Mouse (Mus musculus) cerebellum, postnatal 25 days (tissue): ENCODE results near the gene Psmd2.

ENCODE experiments used
- DNase-seq, 2 experiments: peaks; one replicate each; pipeline ENCODE4 v3.0.0; 2021; ENCODE audit warnings: mixed read lengths in 2 of 2

Gene Psmd2

DNA sequence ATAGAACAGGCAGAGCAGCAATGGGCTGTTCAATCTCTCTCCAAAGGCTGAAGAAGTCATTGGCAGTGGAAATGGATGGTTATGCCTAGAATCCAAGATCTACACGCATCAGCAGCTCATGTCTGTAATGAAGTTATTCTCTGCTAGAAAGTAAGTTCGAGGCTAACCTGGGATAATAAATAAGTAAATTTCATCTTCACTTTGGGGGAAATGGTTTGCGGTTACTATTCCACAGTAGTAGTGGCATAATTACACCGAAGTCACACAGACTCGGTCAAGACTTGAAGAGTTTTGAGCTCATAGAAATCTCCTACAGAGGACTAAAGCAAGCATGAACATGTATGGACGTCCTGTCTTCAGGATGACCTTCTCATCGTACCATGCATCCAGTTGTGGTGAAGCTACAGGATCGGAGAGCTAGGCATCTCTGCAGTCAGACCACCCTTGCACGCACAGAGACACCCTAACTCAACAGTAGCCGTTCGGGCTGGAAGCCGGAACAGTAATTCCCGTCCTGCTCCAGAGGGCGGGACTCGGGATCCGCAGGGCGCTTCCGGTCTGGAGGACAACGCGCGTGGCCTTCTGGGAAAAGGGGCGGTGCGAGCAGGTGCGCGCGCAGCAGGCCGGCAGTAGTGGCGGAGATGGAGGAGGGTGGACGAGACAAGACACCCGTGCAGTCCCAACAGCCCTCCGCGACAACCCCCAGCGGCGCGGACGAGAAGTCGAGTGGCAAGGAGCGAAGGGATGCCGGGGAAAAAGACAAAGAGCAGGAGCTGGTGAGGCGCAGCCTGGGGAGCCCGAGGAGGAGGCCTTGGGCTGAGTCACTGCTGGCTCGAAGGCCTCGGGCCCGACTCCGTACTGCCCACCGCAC lies at the start of gene Psmd2:
Psmd2 (plus strand) TSS at position 577 of the 871 bp plus-strand sequence.
- DNase-seq = peak; percentile 99

DNA sequence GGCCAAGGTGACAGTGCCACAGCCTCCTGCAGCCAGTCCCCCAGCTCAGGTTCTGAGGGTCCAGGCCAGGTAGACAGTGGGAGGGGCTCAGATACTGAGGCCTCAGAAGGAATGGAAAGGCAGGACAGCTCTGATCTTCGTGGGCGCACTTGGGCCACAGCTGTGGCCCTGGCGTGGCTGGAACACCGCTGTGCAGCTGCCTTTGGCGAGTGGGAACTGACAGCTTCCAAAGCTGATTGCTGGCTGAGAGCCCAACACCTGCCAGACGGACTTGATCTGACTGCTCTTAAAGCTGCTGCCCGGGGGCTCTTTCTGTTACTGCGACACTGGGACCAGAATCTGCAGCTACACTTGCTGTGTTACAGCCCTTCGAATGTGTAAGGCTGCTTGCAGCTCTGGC lies 46.7 kb upstream of the Psmd2 start:
- no peak for DNase-seq

DNA sequence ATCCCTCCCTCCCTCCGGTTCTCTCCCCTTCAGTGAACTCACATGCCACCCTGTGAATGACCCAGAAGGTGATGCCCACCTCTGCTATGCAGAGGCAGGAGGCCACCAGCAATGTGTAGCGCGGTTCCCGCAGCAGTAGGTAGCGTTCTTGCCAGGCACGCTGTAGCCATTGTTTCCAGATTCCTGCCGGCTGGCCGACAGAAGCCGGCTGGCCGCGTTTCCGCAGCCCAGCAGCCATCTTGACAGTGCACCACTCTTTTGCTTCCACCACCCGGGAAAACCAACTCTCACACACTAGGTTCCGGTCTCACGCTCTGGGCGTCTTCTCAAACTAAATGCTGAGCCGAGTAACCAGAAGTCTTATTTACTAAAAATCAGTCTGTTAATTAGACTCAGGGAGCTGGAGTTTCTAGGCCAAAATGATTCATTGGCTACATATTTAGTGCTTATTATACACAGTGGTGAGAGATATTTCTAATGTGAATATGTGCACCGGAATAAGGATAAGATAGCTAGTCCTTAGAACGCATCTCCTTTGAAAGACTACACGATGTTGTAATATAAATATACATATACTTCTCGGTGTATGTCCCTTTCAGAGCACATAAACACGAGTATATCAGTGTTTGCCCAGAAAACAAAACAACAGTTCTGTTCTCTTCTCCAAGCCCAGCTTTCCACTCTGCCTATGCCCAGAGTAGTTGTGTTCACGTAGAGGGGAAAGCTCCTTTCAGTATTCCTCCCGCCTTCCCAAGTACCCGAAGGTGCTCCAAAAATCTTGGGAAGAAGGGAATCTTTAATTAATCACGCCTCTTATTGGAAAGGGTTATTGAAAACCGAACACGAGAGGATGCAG lies 40.7 kb upstream of the Psmd2 start:
- DNase-seq = peak; percentile 83 to 84

DNA sequence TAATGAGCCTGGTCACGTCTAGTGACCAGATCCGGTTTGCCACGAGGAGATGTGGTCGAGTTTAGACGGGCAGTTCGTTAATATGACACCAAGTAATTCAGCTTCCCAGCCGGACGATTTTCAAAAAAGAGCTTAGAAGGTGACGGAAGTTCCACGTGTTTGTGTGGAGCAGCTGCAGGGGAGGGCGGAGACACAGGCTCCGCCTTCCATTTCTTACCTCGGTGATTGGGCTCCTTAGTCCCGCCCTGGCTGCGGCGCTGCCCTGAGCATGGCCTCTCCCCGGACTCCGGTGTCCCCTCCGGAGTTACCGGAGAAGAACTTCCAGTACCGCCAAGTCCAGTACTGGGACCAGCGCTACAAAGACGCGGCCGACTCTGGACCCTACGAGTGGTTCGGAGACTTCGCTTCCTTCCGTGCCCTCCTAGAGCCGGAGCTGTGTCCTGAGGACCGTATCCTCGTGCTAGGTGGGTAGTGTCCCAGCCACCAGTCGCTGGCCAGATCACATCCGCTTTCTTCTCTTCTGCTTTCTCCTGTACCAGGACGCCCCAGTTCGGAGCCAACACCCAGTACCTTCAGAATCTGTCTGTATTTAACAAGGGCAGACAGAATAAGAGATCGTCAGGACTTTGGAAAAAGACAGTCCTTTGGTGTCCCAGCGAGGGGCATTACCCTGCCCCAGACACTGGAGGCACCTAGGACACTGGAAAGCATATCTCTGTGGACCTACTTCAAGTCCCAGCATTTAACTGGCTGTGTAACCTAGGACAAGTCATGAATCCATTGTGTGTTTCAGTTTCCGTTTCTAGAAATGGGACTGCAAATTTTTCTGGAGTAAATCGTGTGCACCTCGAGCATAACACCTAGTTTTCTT lies 39.9 kb upstream of the Psmd2 start, which contains the start of the genes Eef1akmt4, Gm49333 and Alg3:
Eef1akmt4 (plus strand) TSS at position 237 of the 871 bp plus-strand sequence.
Gm49333 (plus strand) TSS at position 254 of the 871 bp plus-strand sequence.
Alg3 (minus strand) TSS at position 379 of the 871 bp plus-strand sequence.
- peak; percentile 80 to 84 for DNase-seq

DNA sequence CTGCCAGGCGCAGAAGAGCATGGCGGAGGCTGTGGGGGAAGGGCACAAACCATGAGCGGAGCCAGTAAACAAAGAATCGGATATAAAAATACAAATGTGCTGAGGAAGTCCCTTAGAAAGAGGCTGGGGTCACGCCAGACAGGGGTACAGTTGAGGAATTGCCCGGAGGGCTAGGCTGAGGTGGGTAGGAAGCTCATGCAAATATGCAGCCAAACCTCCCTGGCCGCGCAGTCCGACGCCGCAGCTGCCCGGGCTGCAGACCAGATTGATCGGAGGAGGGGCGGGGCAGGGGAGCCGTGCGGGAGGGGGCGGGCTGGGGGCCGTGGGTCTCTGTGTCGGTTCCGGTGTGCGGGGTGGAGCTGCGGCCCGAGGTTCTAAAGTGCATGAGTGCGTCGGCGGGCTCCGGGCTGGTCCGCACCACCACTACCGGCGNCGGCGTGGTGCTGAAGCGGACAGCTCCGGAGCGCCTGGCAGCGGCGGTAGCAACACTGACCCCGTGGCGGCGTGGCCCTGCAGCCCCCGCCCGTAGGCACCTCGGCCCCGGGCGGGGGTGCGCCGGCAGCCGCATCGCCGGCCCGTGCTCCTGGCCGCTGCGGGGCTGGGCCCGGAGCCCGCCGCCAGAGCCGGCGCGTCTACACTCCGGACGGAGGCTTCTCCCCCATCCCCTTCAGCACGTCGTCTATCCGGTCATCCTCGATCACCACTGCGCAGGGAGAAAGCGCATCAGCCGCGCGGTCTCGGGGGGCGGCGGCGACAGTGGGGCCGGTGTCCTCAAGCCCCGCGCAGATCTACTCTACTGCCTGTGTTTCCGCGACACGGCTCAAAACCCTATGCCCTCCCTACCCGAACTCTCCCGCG lies 31.7 kb upstream of the Psmd2 start:
- peak; percentile 48 to 49 for DNase-seq

DNA sequence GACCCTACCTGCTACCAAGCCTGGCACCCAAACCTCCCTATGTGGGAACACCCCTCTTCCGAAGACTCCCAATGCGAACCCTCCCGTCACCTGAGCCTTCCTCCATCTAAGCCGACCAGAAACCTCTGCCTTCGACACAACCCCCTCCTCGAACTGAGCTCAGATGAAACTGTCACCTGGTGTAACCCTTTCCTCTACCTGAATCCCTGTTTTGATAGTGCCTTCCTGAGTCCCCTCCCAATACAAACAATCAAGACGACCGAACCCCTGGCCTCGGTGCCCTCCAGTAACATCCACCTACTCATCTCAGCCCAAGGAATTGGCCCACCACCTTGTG lies 31.1 kb upstream of the Psmd2 start:
- no peak for DNase-seq

DNA sequence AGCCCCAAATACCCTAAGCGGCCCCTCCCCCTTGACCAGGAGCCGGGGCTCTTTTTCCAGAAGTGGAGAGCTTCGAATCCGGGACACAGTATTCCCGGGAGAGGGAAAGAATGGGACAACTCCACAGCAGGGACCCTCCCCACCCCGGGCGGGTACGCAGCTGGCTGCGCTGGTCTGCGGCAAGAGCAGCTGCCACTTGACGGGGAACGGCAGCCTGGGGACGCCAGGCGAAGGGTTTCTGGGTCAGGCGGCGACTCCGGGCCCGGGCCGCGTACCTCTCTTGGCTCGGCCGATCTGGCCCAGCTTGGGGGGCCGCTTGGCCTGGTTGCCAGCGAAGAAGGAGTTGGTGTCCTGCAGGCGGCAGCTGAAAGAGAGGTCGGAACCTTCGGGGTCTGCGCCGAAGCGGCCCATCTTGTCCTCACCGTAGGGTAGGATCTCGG lies 30.7 kb upstream of the Psmd2 start:
- no peak for DNase-seq

DNA sequence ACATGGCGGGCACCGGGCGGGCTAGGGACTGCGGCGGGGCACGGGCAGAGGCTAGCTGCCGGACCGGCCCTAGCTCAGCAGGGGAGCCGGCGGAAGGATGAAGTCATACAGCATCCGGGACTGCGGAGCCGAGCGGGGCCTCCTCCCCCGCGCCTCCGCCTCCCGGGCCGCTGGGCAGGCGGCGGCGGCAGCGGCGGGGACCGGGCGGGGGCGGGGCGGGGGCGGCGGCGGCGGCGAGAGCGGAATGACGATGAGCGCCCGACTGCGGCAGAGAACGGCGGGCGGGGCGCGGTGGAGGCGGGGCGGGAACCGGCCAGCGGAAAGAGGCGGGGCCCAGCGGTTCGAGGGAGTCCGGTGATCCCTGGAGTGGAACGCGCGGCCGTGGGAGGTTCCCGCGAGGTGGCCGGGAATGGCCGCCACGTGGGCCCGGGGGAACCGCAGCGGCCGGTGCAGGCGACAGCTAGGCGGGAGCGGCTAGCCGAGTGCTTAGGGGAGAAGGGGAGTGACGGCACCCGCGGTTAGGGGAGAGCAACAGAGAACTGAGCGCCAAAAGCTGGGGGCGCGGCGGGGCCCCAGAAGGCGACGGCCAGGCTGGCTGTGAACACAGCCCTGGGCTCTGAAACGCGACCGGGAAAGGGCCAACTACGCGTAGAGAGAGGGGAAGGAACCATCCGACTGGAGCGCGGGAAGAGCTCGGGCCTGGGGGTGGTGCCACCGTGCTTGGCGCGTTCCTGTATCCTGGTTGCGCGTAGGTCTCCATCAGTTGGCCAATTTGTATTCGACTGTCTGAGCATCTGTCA lies 30.1 kb upstream of the Psmd2 start, which contains the start of gene Camk2n2:
Camk2n2 (minus strand) TSS at position 97 of the 800 bp plus-strand sequence.
- peak; percentile 86 to 92 for DNase-seq

DNA sequence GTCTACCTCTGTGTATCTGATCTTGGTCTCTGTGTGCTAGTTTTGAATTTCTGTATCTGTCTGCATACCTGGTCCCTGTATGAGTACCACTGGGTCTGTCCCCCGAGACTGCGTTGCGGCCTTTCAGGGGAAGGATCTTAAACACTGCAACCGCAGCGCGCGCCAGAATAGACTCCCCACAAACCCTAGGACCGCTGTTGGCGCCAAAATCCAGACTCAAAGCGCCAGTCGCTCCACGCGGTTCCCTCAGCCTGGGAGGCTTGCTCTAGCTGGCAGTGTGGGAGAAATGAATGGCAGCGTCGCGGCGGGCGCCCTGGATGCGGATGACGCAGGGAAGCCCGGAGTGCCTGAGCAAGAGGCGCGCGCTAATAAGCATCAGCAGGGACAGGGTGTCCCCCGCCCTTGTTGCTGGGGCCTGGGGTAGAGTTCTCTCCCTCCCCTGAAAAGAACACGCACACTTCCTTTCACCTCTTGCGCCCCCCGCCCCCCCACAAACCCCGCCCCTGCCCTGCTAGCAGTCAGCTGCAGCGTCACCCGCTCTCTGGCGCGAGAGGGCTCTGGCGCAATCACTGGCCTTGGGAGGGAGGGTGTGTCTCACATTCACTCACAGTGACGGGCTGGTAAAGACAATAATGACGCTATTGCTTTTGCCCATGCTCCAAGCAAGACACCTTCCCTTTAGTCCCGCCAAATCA lies 29.3 kb upstream of the Psmd2 start:
- peak; percentile 76 to 82 for DNase-seq

DNA sequence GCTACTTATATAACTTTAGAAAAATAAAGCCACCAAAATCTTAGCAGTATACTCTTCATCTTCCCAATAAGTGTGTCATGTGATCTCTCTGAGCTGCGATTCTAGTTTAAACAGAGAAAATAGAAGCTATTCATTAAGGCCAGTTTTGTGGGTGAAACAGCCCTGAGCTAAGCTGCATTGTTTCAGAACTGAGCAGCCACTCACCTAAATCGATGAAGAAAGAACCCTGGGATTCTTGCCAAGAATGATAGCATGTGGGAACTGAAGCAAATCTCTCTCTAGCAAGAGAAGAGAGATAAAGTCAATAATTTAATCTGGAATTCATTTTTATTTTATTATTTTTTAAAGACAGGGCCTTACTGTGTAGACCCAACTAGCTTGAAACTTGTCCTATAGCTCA lies 28.2 kb upstream of the Psmd2 start:
- DNase-seq = no peak

DNA sequence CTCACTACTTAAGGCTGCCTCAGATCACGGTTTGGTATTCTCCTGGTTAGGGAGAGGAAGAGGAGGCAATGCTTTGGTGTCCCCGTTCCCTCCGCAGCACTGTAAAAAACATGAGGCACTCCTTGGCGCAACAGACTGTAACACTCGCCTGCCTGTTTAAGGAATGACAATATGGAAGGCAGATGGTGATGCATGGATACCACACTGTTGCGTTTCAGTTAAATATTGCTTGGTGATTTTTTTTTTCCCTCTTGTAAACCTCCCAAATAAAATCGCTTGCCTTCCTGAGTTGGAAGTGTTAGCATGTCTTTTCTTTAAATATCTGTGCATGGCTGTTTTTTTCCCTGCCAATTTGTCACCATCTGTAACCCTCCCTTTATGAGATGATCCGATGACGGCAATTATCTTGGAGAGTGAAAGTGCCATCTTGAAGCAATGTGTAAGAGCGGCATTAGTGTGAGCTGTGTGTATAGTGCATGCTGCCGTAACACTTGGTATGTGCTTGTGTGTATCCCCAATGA lies 22.5 kb upstream of the Psmd2 start:
- DNase-seq = no peak

DNA sequence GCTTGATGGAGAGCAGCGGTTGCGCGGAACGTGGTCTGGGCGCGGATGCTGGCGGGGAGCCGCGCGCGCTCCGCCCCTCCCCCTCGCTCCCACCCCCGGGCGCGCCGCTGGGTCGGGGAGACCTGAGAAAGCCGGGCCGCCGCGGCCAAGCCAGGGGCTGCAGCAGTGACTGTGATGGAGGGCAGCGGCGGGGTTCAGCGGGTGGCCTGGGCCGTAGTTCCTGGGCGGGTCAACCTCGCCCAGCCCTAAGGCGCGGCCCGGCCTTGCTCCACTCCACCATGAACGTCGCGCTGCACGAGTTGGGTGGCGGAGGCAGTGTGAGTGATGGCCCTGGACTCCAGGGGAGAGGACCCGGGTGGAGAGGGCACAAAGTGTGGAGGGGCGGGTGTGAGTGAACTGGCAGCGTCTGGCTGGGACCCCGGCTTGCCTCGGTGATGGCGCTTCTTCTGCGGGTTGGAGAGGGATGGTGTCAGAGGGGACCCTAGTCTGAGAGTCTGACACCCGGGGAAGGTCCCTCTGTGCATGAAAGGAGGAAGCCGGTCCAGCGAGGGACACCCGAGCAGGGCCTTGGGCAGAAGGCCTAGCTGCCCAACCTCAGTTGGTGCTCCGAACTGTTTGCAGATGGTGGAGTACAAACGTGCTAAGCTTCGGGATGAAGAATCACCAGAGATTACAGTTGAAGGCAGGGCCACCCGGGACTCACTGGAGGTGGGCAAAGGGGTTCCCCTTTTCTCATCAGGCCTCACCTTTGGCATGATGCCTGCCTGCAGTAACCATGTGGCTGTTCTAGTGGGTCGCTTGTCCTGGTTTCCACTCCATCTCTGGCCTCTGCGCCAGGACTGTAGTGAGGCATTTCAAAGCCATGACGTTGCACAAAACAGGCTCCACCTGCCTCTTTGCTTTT lies 21.5 kb upstream of the Psmd2 start, which contains the start of gene Ece2:
Ece2 (plus strand) TSS at position 98 of the 904 bp plus-strand sequence.
- peak; percentile 74 to 79 for DNase-seq

DNA sequence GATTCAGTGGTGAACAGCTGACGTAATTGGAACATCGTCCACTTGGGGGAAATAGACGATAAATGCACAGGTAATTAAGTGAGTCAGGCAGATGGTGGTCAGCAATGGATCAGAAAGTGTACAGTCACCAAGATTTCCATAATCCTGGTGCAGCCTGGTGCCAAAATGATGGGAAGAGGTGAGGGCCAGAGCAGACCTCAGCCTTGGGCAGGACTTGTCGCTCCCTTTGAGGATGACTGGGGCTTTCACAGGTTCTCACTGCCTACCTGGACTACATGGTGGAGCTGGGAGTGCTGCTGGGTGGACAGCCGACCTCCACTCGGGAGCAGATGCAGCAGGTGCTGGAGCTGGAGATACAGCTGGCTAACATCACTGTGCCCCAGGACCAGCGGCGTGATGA lies 14.0 kb upstream of the Psmd2 start:
- DNase-seq = no peak

DNA sequence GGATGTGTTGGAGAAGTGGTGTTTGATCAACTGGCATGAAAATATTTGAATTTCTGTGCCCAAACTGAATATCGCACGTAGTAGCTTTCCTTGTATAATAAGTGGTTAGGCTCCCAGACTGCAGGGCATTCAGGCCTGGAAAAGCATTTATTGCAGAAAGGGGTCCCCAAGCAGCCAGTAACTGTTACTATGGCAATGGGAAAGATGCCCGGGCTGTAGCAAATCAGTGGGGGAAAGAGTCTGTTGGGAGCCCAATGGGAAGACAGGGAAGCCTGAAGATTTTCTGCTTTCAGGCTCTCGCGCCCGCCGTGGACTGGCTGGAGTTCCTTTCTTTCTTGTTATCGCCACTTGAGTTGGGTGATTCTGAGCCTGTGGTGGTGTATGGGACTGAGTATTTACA lies 13.1 kb upstream of the Psmd2 start:
- DNase-seq = peak in 1 of 2 experiments; percentile 18

DNA sequence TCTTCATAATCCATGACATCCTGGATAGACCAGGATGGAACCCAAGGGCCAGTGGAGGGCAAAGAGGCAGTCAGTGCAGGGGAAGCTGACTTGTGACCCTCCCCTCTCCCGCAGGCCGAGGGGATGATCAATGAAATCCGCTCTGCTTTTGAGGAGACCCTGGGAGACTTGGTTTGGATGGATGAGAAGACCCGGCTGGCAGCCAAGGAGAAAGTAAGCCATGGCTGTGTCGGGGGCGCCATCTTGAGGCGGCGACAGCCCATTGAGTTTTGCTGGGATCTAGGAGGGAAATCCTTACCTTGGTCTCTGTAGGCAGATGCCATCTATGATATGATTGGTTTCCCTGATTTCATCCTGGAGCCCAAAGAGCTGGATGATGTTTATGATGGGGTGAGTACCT lies 9.3 kb upstream of the Psmd2 start:
- DNase-seq = peak; percentile 82 to 91

DNA sequence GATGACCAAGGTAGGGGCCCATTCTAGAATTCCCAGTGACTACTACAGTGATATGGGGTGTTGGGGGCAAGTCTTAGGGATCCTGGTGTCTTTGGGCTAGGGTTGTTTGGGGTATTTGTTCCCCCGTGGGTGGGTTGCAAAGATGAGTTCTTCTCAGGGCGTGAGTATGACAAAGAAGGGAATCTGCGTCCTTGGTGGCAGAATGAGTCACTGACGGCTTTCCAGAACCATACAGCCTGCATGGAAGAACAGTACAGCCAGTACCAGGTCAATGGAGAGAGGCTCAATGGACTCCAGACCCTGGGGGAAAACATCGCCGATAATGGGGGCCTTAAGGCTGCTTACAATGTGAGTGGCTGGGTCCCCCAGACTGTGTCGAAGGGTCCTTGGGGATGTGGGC lies 7.5 kb upstream of the Psmd2 start:
- DNase-seq = no peak

DNA sequence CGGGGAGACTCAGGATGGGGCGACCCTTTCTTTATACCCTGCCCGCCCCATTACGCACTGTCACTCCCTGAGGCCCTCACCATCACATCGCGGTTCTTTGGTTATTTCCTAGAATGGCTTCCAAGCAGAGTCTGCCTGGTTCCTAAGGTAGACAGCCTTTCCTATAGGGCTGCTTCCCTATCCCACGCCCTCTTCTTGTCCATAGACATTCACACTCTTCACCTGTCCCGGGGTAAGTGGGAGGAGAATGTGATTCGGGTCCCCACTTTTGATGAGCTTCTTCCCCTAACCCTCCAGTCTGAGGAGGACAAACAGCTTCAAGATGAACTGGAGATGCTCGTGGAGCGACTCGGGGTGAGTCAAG lies 477 bp downstream of the Psmd2 start:
- DNase-seq = no peak

DNA sequence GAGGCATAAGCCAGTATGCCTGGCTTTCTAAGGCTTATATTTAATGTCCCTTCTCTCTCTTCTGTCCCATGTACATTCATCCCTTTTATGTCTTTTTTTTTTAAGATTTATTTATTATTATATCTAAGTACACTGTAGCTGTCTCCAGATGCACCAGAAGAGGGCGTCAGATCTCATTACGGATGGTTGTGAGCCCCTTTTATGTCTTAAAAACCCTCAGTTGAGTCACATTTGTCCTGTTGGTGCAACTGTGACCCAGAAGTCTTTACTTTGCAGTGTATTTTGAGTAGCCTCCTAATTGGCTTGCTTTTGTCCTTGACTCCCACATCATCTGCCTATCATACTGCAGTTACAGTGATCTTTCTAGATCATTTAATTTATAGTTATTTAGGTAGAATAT lies 1.9 kb downstream of the Psmd2 start:
- no peak for DNase-seq

DNA sequence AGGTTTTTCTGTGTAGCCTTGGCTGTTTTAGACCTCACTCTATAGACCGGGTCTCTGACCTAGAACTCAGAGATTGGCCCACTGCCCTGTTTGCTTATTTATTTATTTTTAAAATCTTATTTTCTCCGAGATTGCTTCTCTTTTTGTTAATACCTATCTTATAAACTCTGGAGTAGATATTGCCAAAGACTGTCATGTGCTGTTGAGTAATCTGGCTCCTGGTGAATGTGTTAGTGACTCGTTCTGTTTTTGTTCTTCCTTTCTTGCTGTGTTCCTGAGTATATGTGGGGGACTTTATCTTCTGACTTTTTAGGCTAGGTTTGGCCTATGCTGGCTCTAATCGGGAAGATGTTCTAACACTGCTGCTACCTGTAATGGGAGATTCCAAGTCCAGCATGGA lies 6.2 kb downstream of the Psmd2 start:
- no peak for DNase-seq
